Mouse (Mus musculus) limb, embryonic 11.5 days (tissue): ENCODE measurements around the gene Rdm1. TPM values are rescaled to one million over a fixed set of nuclear protein-coding genes. Genes with fewer than 3 reads are reported as not detected.
"Not testable (repeated sequence)": the region's sequence is repeated elsewhere in the genome, so short reads cannot be mapped to it uniquely, and the experiment has no call there.

Source experiments
- ATAC-seq: fragments of 200-750 bp; cut with Nextera tagmentation; 2 replicates; pipeline ENCODE4 v1.8.0; 2017; ENCODE audit warnings: low read depth; ENCODE audit not compliant: insufficient number of reproducible peaks, low FRiP score, low TSS enrichment
- DNase-seq: peaks from one replicate; pipeline ENCODE4 v3.0.0-alpha.2; 2015; ENCODE audit warnings: low spot score
- H3K27ac ChIP-seq: fragments of 300-500 bp; sonication (generic); replicated peaks from 2 replicates; pipeline ENCODE4 v1.5.1; 2014; ENCODE audit warnings: low read depth, mild to moderate bottlenecking, low read length
- H3K27me3 ChIP-seq: fragments of 300-500 bp; sonication (generic); 2 replicates; pipeline ENCODE4 v1.6.1; 2014; ENCODE audit warnings: mild to moderate bottlenecking, low read length, mixed read lengths; ENCODE audit not compliant: control insufficient read depth, insufficient read depth
- H3K36me3 ChIP-seq: fragments of 300-500 bp; sonication (generic); 2 replicates; pipeline ENCODE4 v1.6.1; 2014; ENCODE audit warnings: mild to moderate bottlenecking, low read length, moderate library complexity, mixed read lengths; ENCODE audit not compliant: control insufficient read depth, insufficient read depth
- H3K4me1 ChIP-seq: fragments of 300-500 bp; sonication (generic); 2 replicates; pipeline ENCODE4 v1.6.1; 2014; ENCODE audit warnings: low read length, mixed read lengths; ENCODE audit not compliant: control insufficient read depth, insufficient read depth
- H3K4me2 ChIP-seq: fragments of 300-500 bp; sonication (generic); 2 replicates; pipeline ENCODE4 v1.6.1; 2014; ENCODE audit warnings: low read depth, mild to moderate bottlenecking, moderate library complexity; ENCODE audit not compliant: severe bottlenecking
- H3K4me3 ChIP-seq: fragments of 300-500 bp; sonication (generic); 2 replicates; pipeline ENCODE4 v1.5.1; 2014; ENCODE audit warnings: low read depth, low read length
- H3K9ac ChIP-seq: fragments of 300-500 bp; sonication (generic); 2 replicates; pipeline ENCODE4 v1.6.1; 2014; ENCODE audit warnings: mild to moderate bottlenecking, low read length
- H3K9me3 ChIP-seq: fragments of 300-500 bp; sonication (generic); 2 replicates; pipeline ENCODE4 v1.6.1; 2016; ENCODE audit warnings: low read length; ENCODE audit not compliant: control insufficient read depth
- WGBS: fragments of 180-500 bp; shearing (Covaris S2); extraction: QIAGEN DNeasy Blood & Tissue Kit; methylation state at CpG from one replicate; pipeline ENCODE4 v1.1.7; 2014; 5-methylcytosine and 5-hydroxymethylcytosine counted together
- polyA plus RNA-seq: library from polyadenylated mRNA; unstranded; fragments of >200 nt; fragmentation: Nextera tagmentation; extraction: Ambion mirVana; gene quantifications from 2 replicates; pipeline ENCODE4 v1.2.1, GENCODE M21; 2014

Rdm1 gene
- polyA plus RNA-seq, 1 experiment from 2014 or later = 31.0 TPM

DNA sequence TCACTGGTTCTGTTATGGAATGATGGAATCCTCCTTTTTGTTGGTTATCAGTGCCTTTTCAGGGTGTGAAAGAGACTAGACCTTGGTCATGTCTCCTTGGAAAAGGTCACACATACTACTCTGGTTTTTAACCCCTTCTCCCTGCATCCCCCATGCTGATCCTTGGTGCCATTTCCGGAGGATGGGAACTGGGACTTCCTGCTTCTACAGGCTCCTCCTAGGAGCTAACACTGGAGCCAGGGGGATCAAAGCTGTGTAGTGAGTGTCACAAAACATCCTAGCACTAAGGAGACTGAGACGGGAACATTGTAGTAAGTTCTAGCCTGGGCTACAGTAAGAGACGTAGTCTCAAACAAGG, 30.5 kb downstream of the Rdm1 start:
- H3K4me1 ChIP-seq = peaks cover 4% of the 10 kb centered on the region; the same call in 1 of the 2 replicates
- WGBS = 6% methylated on average over 3 of the region's 3 CpGs
- peak overlapping the region; percentile 12; the same call in 1 of the 2 replicates for H3K4me3 ChIP-seq
- H3K27me3 ChIP-seq = no peaks in the 10 kb centered on the region
- no peaks in the 10 kb centered on the region for H3K9me3 ChIP-seq
- H3K4me2 ChIP-seq = peak overlapping the region; percentile 39
- DNase-seq (no peak), ATAC-seq (peak; percentile 27)
- peak overlapping the region; percentile 74 for H3K9ac ChIP-seq
- H3K27ac ChIP-seq = peak overlapping the region; percentile 93
- H3K36me3 ChIP-seq = no peaks in the 10 kb centered on the region

DNA sequence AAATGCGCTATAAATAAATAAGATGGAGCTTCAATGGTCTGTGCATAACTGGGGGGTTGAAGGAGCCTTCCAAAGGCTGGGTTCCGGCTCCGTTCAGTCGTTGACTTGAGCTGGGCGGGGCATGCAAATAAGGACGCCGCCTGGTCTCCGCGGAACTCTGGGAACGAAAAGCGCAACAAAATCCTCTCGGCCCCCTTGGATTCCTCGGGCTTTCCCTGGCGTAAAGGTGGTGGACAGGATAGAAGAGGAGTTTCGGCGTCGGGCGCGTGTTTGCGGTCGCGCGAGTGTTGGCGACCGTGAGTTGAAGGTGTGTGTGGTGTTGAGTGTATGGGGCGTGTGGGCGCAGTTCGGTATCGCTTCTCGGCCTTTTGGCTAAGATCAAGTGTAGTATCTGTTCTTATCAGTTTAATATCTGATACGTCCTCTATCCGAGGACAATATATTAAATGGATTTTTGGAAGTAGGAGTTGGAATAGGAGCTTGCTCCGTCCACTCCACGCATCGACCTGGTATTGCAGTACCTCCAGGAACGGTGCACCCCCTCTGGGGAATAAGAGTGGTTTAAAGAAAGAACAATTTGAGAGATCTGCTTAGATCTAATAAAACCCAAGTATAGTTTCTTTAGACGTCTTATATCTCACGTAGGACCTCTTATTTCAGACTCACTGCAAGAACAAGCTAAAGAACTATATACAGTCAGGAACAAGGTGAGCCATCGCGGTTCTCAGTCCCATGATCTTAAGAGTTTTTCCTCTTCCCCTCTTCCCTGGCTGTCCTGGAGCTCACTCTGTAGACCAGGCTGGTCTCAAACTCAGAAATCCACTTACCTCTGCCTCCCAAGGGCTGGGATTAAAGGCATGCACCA, 31.1 kb downstream of the Rdm1 start:
- H3K4me2 ChIP-seq = peak overlapping the region; percentile 39
- not testable (repeated sequence) for H3K36me3 ChIP-seq, H3K4me1 ChIP-seq, H3K9me3 ChIP-seq, H3K27me3 ChIP-seq
- H3K9ac ChIP-seq = peak overlapping the region; percentile 74
- DNase-seq (peak; percentile 87), ATAC-seq (peak; percentile 92)
- peak overlapping the region; percentile 12; the same call in 1 of the 2 replicates for H3K4me3 ChIP-seq
- WGBS = under 1% methylated on average over 38 of the region's 40 CpGs
- H3K27ac ChIP-seq = peak overlapping the region; percentile 93

DNA sequence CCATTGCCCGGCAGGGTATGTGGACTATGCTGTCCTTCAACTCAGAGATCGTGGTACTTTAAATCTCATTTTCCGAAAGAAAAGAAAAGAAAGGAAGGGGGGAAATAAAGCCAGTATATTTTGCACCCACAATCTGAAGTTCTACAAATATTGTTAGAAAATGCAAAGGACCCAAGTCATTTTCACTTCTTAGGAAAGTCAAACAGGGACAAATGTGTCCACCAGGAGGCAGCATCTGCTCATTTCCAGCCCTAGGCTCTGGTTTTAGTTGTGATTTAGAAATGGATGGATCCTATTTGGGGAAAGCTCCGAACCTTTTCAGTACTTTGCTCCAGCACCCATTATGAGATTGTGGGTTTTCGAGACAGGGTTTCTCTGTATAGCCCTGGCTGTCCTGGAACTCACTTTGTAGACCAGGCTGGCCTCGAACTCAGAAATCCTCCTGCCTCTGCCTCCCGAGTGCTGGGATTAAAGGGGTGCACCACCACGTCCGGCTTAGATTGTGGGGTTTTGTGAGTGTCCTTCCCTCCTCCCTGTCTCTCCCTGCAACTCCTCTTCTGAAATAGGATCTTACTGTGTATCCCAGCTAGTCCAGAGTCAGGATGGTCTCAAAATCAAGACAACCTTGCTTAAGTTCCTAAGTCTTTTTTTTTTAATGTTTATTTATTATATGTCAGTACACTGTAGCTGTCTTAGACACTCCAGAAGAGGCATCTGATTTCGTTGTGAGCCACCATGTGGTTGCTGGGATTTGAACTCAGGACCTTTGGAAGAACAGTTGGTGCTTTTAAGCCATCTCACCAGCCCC, 32.0 kb downstream of the Rdm1 start:
- ATAC-seq (no peak), DNase-seq (peak; percentile 83)
- Histone ChIP-seq H3K4me1 (peaks cover 4% of the 10 kb centered on the region; the same call in 1 of the 2 replicates), H3K9ac (no peak overlapping the region), H3K9me3 (no peaks in the 10 kb centered on the region), H3K27me3 (no peaks in the 10 kb centered on the region), H3K4me2 (no peak overlapping the region), H3K4me3 (no peak overlapping the region), H3K36me3 (no peaks in the 10 kb centered on the region), H3K27ac (no peak overlapping the region)
- WGBS = 39% methylated on average over 10 of the region's 10 CpGs

DNA sequence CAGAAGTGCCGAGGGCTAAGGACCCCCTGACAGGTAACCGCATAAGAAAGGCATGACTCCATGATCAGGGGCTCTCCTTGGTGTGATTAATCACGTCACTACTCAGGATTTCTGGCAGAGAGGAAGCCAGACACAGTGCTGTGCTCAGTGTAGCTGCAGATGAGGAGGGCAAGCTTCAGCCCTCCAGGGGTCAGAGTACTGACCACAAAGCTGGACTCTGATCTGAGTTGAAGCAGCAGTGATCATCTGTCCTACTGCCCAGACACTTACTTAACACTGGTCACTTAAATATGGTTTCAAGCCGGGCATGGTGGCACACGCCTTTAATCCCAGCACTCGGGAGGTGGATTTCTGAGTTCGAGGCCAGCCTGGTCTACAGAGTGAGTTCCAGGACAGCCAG, 34.2 kb downstream of the Rdm1 start:
- Histone ChIP-seq H3K4me2 (no peak overlapping the region), H3K4me1 (peaks cover 4% of the 10 kb centered on the region; the same call in 1 of the 2 replicates), H3K36me3 (no peaks in the 10 kb centered on the region), H3K9ac (no peak overlapping the region), H3K27ac (no peak overlapping the region), H3K27me3 (no peaks in the 10 kb centered on the region), H3K4me3 (no peak overlapping the region), H3K9me3 (no peaks in the 10 kb centered on the region)
- ATAC-seq = no peak
- WGBS = 61% methylated on average over 7 of the region's 7 CpGs
- DNase-seq = no peak

DNA sequence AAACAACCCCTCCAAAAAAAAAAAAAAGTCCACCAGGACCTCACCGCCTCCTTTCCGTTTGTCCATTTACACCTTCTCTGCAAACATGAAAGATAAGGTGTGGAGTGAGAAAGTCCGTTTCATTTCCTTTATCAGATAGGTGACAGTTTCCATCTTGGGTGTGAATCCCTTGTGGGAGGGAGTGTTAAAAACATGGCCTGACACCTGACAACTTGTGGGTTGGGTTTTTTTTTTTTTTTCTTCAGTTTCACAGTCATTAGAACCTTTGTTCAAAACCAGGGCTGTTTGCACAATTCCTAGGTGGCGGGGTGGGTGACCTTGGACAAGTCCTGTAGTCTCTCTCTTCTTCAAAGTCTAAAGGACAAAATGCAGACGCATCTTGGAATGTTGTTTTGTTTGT, 34.8 kb downstream of the Rdm1 start:
- ATAC-seq = no peak

DNA sequence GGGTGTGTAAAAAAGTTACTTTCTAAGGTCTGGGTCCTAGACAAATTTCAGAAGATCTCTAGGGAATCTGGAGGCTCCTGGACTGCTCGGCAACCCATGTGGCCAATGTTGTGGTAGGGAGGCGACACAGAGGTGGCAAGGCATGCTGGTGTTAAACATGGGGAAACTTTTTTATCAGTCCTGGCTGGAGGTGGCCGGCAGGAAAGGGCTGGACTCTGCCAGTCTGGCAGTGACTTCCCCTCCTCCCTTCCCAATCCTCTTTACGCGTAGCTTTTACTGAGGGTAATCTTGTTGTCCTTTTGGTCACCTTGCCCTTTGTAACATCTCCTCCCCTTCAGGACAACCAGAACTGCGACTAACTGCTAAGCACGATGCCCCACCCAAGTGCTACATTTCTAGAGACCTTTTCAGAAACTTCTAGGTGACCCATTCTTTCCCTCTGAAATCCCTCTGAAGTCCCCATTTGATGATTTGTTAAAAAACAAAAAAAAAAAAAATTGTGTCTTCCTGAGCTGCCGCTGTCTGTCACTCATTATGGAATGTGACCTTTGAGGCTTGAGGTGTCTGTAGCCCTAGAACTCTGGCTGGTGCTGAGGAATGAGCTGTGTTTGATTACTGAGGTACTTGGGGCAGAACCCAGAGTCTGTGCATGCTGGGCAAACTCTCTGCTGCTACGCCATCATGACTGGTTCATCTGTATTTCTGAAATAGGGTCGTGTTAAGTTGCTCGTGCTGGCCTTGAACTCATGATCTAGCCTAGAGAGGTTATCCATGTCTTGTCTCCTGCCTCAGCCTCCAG, 36.4 kb downstream of the Rdm1 start:
- ATAC-seq = no peak
- H3K4me3 ChIP-seq = no peak overlapping the region
- no peaks in the 10 kb centered on the region for H3K27me3 ChIP-seq
- H3K27ac ChIP-seq = no peak overlapping the region
- DNase-seq = no peak
- no peaks in the 10 kb centered on the region for H3K36me3 ChIP-seq
- no peak overlapping the region for H3K4me2 ChIP-seq
- no peak overlapping the region for H3K9ac ChIP-seq
- H3K9me3 ChIP-seq = no peaks in the 10 kb centered on the region
- 35% methylated on average over 11 of the region's 11 CpGs for WGBS
- H3K4me1 ChIP-seq = no peaks in the 10 kb centered on the region

More for the DNA sequence above, 34.8 kb downstream of the Rdm1 start:
- 43% methylated on average over 5 of the region's 5 CpGs for WGBS
- H3K9ac ChIP-seq = no peak overlapping the region
- no peaks in the 10 kb centered on the region for H3K27me3 ChIP-seq
- DNase-seq = no peak
- H3K9me3 ChIP-seq = no peaks in the 10 kb centered on the region
- H3K36me3 ChIP-seq = no peaks in the 10 kb centered on the region
- no peak overlapping the region for H3K27ac ChIP-seq
- peaks cover 4% of the 10 kb centered on the region; the same call in 1 of the 2 replicates for H3K4me1 ChIP-seq
- no peak overlapping the region for H3K4me3 ChIP-seq
- no peak overlapping the region for H3K4me2 ChIP-seq

DNA sequence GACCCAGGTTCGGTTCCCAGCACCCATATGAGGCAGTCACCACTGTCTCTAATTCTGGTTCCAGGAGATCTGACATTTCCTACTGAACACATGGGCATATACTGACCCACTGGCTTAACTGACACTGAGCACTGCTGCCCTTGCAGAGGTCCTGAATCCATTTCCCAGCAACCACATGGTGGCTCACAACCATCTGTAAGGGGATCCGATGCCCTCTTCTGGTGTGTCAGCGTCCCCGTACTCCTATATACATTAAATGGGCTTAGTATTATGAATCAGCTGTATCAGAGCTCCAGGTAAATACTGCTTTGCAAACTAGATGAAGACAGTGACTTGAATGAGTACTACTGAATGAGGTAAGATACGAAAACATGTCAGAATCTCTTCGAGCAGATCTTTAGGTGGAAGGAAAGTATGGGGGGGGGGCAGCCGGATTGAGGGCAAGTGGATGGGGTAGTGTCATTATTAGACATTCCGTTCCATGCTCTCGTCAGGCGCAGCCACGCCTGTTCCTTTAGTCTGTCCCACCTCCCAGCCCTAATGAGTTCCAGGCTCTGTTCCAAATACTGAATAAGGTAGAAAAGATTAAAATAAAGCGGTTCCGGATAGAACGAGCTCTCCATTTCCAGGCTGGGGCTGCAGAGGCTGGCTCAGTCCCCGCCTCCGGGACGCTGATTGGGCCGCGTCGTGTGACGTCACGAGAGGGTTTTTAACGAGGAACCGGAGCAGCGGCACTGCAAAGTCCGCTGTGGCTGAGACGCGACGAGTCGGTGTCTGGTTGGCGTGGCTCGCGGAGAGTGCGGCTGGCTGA, 38.0 kb downstream of the Rdm1 start, which contains the start of gene Arl4d:
Arl4d (plus strand) TSS at position 717 of the 811 bp plus-strand sequence.
- H3K4me3 ChIP-seq = peak within 1 kb of the TSS; percentile 49
- H3K9ac ChIP-seq = peak within 1 kb of the TSS; percentile 12; the same call in 1 of the 2 replicates
- no peaks in the 10 kb centered on the region for H3K36me3 ChIP-seq
- WGBS = 8% methylated on average over 34 of the region's 34 CpGs
- H3K27me3 ChIP-seq = no peaks in the 10 kb centered on the region
- H3K4me1 ChIP-seq = no peaks in the 10 kb centered on the region
- H3K4me2 ChIP-seq = peak within 1 kb of the TSS; percentile 60
- ATAC-seq (peak; percentile 90; the same call in 1 of the 2 replicates), DNase-seq (peak; percentile 95)
- H3K9me3 ChIP-seq = no peaks in the 10 kb centered on the region
- no peak within 1 kb of the TSS for H3K27ac ChIP-seq
